Mouse (Mus musculus) hindlimb bud, embryonic 11.5 days (tissue): Measurements from ENCODE around the gene Adipor1.
"Not testable (repeated sequence)": the region's sequence is repeated elsewhere in the genome, so short reads cannot be mapped to it uniquely, and the experiment has no call there.

Experiments
- DNase-seq: peaks from one replicate; pipeline ENCODE4 v3.0.0-alpha.2; 2012; ENCODE audit warnings: low read depth, low spot score; ENCODE audit errors: extremely low spot score

The Adipor1 gene

GRCm38 (mm10) chr1:134419176-134419575, 4.0 kb downstream of the Adipor1 start:
- DNase-seq, result no peak

- no peak for DNase-seq
Measured at GRCm38 (mm10) chr1:134419751-134420458, 4.7 kb downstream of the Adipor1 start.

GRCm38 (mm10) chr1:134423911-134424310, 8.7 kb downstream of the Adipor1 start:
- DNase-seq, result no peak

- no peak for DNase-seq
Measured at GRCm38 (mm10) chr1:134426289-134426688, 11.1 kb downstream of the Adipor1 start.

GRCm38 (mm10) chr1:134433002-134433401, 17.8 kb downstream of the Adipor1 start:
- DNase-seq, result no peak

GRCm38 (mm10) chr1:134433473-134433872, 18.3 kb downstream of the Adipor1 start:
- DNase-seq, result no peak

GRCm38 (mm10) chr1:134435414-134435813, 20.2 kb downstream of the Adipor1 start:
- no peak for DNase-seq

- DNase-seq, result no peak
Measured at GRCm38 (mm10) chr1:134440437-134440836, 25.3 kb downstream of the Adipor1 start.

- not testable (repeated sequence) for DNase-seq
Measured at GRCm38 (mm10) chr1:134441737-134442136, 26.6 kb downstream of the Adipor1 start.

- DNase-seq, result no peak
Measured at GRCm38 (mm10) chr1:134442394-134442793, 27.2 kb downstream of the Adipor1 start.

- DNase-seq, result not testable (repeated sequence)
Measured at GRCm38 (mm10) chr1:134443288-134443687, 28.1 kb downstream of the Adipor1 start.

GRCm38 (mm10) chr1:134445418-134445817, 30.2 kb downstream of the Adipor1 start:
- no peak for DNase-seq

- DNase-seq, result not testable (repeated sequence)
Measured at GRCm38 (mm10) chr1:134448537-134448936, 33.4 kb downstream of the Adipor1 start.

- DNase-seq, result no peak
Measured at GRCm38 (mm10) chr1:134450201-134450600, 35.0 kb downstream of the Adipor1 start.

GRCm38 (mm10) chr1:134450986-134451385, 35.8 kb downstream of the Adipor1 start:
- DNase-seq, result no peak

- peak; percentile 67 for DNase-seq
Measured at GRCm38 (mm10) chr1:134454904-134455824, 40.0 kb downstream of the Adipor1 start, which contains the start of gene Klhl12. Gene Klhl12 (plus strand): TSS chr1:134455531.

- DNase-seq, result no peak
Measured at GRCm38 (mm10) chr1:134456060-134456459, 40.9 kb downstream of the Adipor1 start.

GRCm38 (mm10) chr1:134458139-134458727, 43.1 kb downstream of the Adipor1 start:
- no peak for DNase-seq

GRCm38 (mm10) chr1:134460294-134461284, 45.4 kb downstream of the Adipor1 start:
- DNase-seq, result no peak
